Mouse (Mus musculus) forebrain, embryonic 11.5 days (tissue): ENCODE results near the gene Dcaf12. TPM values are rescaled to one million over a fixed set of nuclear protein-coding genes. Genes with fewer than 3 reads are reported as not detected.

Source experiments
- ATAC-seq: fragments of 200-750 bp; cut with Nextera tagmentation; replicated peaks from 2 replicates; pipeline ENCODE4 v1.8.0; 2017; ENCODE audit warnings: moderate TSS enrichment; ENCODE audit not compliant: low FRiP score
- DNase-seq: peaks from one replicate; pipeline ENCODE4 v3.0.0-alpha.2; 2017; ENCODE audit warnings: low spot score
- H3K27ac ChIP-seq: fragments of 300-500 bp; sonication (generic); 2 replicates; pipeline ENCODE4 v1.5.1; 2014; ENCODE audit warnings: low read depth, low read length
- H3K27me3 ChIP-seq: fragments of 300-500 bp; sonication (generic); 2 replicates; pipeline ENCODE4 v1.6.1; 2014; ENCODE audit warnings: mild to moderate bottlenecking, low read length, mixed read lengths; ENCODE audit not compliant: control insufficient read depth, insufficient read depth
- H3K36me3 ChIP-seq: fragments of 300-500 bp; sonication (generic); 2 replicates; pipeline ENCODE4 v1.6.1; 2014; ENCODE audit warnings: mild to moderate bottlenecking, low read length, moderate library complexity, mixed read lengths; ENCODE audit not compliant: control insufficient read depth, insufficient read depth
- H3K4me1 ChIP-seq: fragments of 300-500 bp; sonication (generic); replicated peaks from 2 replicates; pipeline ENCODE4 v1.6.1; 2014; ENCODE audit warnings: low read length, mixed read lengths; ENCODE audit not compliant: control insufficient read depth, insufficient read depth
- H3K4me2 ChIP-seq: fragments of 300-500 bp; sonication (generic); 2 replicates; pipeline ENCODE4 v1.6.1; 2014; ENCODE audit warnings: low read depth, mild to moderate bottlenecking, low read length, moderate library complexity, mixed read lengths; ENCODE audit not compliant: severe bottlenecking
- H3K4me3 ChIP-seq: fragments of 300-500 bp; sonication (generic); 2 replicates; pipeline ENCODE4 v1.5.1; 2014; ENCODE audit warnings: low read depth, low read length
- H3K9ac ChIP-seq: fragments of 300-500 bp; sonication (generic); 2 replicates; pipeline ENCODE4 v1.6.1; 2014; ENCODE audit warnings: low read length
- H3K9me3 ChIP-seq: fragments of 300-500 bp; sonication (generic); 2 replicates; pipeline ENCODE4 v1.6.1; 2016; ENCODE audit warnings: low read length, mixed read lengths; ENCODE audit not compliant: control insufficient read depth
- WGBS: fragments of 180-500 bp; shearing (Covaris S2); extraction: QIAGEN DNeasy Blood & Tissue Kit; methylation state at CpG from one replicate; pipeline ENCODE4 v1.1.7; 2014; 5-methylcytosine and 5-hydroxymethylcytosine counted together
- polyA plus RNA-seq: library from polyadenylated mRNA; unstranded; fragments of >200 nt; fragmentation: Nextera tagmentation; extraction: Ambion mirVana; gene quantifications from 2 replicates; pipeline ENCODE4 v1.2.1, GENCODE M21; 2014

The Dcaf12 gene
- polyA plus RNA-seq, 1 experiment from 2014 or later: 52.5 TPM

DNA sequence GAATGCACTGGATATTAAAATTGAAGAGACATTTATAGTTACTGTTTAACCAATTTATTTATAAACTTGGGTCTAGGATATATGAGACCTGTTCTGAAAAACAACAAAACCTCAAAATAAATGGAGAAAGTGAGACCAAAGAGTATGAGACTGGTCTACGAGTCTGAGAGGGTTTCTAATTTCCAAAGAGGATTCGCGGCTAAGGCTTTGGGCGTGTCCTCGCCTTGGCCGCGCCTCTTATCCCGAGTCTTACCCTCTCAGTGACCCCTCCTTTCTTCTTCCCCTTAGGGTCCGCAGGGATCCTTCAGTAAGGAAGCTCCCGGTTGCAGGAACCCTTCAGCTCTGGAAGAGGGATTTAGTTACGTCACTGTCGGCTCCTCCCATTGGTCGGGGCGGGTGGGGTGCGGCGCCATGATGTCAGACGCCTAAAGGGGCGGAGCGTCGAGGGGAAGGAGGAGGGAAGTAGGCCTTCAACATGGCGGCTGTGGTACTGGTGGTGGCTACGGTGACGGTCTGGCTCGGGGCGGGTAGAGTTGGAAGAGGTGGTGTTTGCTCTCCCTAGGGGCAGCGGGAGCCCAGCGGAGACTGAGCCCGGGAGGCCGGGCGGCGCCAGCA, 34.0 kb upstream of the Dcaf12 start, which contains the start of gene Ubap1:
Gene Ubap1, plus strand, starts transcription at position 413 of the 615 bp plus-strand sequence.
- under 1% methylated on average over 31 of the region's 31 CpGs for WGBS
- ATAC-seq: peak; percentile 98
- H3K4me1 ChIP-seq: peaks cover 6% of the 10 kb centered on the region; the same call in 1 of the 2 replicates

DNA sequence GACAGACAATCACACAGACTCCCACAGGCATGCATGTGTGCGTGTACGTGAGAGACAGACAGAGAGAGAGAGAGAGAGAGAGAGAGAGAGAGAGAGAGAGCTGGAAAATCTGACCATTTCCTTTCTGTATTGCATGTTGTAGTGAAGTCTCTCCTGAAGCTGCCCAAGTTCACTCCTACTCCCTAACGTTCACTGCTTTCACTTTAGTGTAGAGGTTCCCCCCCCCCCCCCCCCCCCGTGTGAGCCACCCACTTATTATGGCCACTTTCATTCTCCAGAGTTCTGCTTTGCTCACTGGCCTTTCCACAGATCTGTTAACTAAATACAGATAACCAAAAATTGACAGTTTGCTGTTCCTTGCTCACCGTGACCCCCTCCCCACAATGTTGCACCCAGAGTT, 33.1 kb upstream of the Dcaf12 start:
- WGBS: 52% methylated on average over 4 of the region's 5 CpGs
- Histone ChIP-seq H3K4me1 (peaks cover 6% of the 10 kb centered on the region; the same call in 1 of the 2 replicates), H3K4me3 (no peak overlapping the region), H3K9me3 (no peaks in the 10 kb centered on the region), H3K27ac (no peak overlapping the region), H3K36me3 (no peaks in the 10 kb centered on the region), H3K4me2 (0 out of 2 replicates have a peak overlapping the region, but pooled peaks have one; percentile 32), H3K27me3 (no peaks in the 10 kb centered on the region), H3K9ac (no peak overlapping the region)
- DNase-seq (no peak), ATAC-seq (no peak)

More for the DNA sequence above, 34.0 kb upstream of the Dcaf12 start, which contains the start of gene Ubap1:
- Histone ChIP-seq H3K27me3 (no peaks in the 10 kb centered on the region), H3K9me3 (no peaks in the 10 kb centered on the region), H3K4me2 (peak within 1 kb of the TSS; percentile 47), H3K36me3 (no peaks in the 10 kb centered on the region), H3K4me3 (peak within 1 kb of the TSS; percentile 81), H3K27ac (peak within 1 kb of the TSS; percentile 86), H3K9ac (peak within 1 kb of the TSS; percentile 66)
- DNase-seq: peak; percentile 98

DNA sequence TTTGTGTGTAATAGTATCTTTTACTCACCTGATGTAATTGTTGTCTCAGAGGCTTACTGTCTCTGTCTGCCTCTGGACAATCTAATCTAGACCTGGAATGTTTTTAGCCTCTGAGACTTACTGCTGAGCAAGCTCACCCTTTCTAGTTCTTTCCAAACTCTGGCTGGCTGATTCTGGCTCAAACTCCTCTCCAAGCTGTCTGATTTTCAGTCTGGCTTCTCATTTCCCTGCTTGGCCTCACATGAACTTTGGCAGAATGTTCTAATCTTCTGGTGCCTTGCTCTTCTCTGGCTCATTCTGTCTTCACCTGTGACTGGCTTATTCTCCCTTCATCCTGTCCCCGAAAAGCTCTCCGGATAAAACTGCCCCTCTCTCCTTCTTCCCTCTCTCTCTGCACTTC, 31.3 kb upstream of the Dcaf12 start:
- no peaks in the 10 kb centered on the region for H3K9me3 ChIP-seq

DNA sequence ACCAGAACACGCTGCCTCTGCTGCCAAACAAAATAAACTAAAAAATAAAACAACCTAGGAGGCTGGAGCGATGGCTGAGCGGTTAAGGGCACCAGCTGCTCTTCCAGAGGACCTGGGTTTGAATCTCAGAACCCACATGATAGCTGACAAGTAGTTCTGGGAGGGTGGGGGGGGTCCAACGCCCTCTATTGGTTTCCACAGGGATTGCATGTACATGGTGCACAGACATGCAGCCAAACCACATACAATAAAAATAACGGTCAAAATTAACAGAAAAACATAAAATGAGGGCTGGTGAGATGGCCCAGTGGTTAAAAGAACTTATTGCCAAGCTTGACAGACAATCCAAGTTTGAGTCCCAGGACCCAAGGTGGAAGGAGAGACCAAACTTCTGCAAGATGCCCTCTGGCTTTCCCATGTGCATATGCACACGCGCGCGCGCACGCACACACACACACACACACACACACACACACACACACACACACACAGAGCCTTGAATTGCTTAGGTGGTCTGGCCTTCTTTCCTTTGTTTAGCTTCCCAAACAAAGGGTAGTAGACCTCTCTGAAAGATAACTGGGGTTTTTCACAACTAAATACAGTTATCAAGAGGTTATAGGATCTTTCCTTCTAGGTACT, 26.3 kb upstream of the Dcaf12 start:
- DNase-seq: no peak
- Histone ChIP-seq H3K36me3 (no peaks in the 10 kb centered on the region), H3K27me3 (no peaks in the 10 kb centered on the region), H3K4me2 (no peak overlapping the region), H3K9me3 (no peaks in the 10 kb centered on the region), H3K9ac (no peak overlapping the region), H3K27ac (no peak overlapping the region), H3K4me3 (no peak overlapping the region), H3K4me1 (no peaks in the 10 kb centered on the region)
- no peak for ATAC-seq
- WGBS: 83% methylated on average over 11 of the region's 11 CpGs

More for the DNA sequence above, 31.3 kb upstream of the Dcaf12 start:
- Histone ChIP-seq H3K9ac (no peak overlapping the region), H3K27me3 (no peaks in the 10 kb centered on the region), H3K4me1 (peaks cover 6% of the 10 kb centered on the region; the same call in 1 of the 2 replicates), H3K4me2 (no peak overlapping the region), H3K4me3 (no peak overlapping the region), H3K36me3 (no peaks in the 10 kb centered on the region), H3K27ac (no peak overlapping the region)
- ATAC-seq: no peak
- DNase-seq: no peak
- WGBS: 76% methylated on average over 2 of the region's 2 CpGs

DNA sequence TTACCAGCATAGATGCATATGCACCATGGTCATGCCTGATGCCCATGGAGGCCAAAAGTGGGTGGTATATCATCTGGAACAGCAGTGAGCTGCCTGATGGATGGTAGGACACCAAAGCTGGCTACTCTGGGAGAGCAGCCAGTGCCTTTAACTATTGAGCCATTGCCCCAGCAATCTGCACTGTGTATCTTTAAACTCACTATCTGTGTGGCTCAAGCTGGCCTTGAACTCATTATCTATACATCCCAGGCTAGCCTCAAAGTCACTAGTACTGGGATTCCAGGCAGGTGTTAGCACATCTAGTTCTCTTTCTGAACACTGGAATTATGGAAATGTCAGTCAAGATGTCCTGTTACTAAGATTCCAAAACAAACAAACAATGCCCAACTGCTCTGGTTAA, 21.9 kb upstream of the Dcaf12 start:
- no peak for ATAC-seq
- no peaks in the 10 kb centered on the region for H3K9me3 ChIP-seq
- no peaks in the 10 kb centered on the region for H3K4me1 ChIP-seq
- DNase-seq: no peak
- no peak overlapping the region for H3K4me3 ChIP-seq
- H3K27ac ChIP-seq: no peak overlapping the region
- H3K9ac ChIP-seq: no peak overlapping the region
- no peak overlapping the region for H3K4me2 ChIP-seq
- no peaks in the 10 kb centered on the region for H3K27me3 ChIP-seq
- no peaks in the 10 kb centered on the region for H3K36me3 ChIP-seq

DNA sequence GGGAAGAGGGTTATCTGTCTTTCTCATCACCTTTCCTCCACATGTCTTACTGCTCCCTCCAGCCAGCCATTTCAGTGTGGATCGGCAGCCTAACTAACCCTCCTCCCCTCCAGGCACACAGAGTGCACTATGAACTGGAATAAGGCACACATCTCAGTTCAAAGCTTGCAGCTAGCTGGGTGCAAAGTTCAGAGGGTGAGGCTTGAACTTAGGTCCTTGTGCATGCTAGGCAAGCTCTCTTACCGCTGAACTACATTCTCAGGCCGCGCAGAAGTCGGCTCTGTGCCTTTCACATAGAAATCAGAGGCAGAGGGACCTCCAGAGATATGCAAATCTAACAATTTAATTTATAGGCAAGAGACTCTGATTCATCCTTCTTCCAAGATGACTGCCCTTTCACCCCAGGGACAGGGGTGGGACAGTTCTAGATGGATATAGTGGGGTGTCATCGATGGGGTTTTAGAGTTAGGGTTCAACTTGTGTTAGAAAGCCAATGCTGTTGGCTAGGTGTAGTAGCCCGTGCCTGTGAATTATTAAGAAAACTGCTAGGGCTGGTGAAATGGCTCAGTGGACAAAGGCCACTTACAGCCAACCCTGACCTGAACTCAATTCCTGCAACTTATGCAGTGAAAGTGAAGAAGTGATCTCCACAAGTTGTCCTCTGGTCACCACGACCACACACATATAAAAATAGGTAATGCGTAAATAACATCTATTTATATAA, 17.2 kb upstream of the Dcaf12 start:
- no peaks in the 10 kb centered on the region for H3K9me3 ChIP-seq

GRCm38 (mm10) chr4:41331085-41331484, 16.4 kb upstream of the Dcaf12 start:
- no peak overlapping the region for H3K9ac ChIP-seq
- no peak for DNase-seq
- WGBS: 88% methylated on average over 3 of the region's 3 CpGs

More for the DNA sequence above, 17.2 kb upstream of the Dcaf12 start:
- Histone ChIP-seq H3K36me3 (no peaks in the 10 kb centered on the region), H3K27me3 (no peaks in the 10 kb centered on the region), H3K9ac (no peak overlapping the region), H3K27ac (no peak overlapping the region), H3K4me3 (no peak overlapping the region), H3K4me1 (no peaks in the 10 kb centered on the region), H3K4me2 (no peak overlapping the region)
- DNase-seq (no peak), ATAC-seq (no peak)
- WGBS: 93% methylated on average over 9 of the region's 9 CpGs

GRCm38 (mm10) chr4:41329481-41329880, 14.8 kb upstream of the Dcaf12 start:
- H3K9ac ChIP-seq: no peak overlapping the region
- no peaks in the 10 kb centered on the region for H3K4me1 ChIP-seq
- H3K9me3 ChIP-seq: no peaks in the 10 kb centered on the region
- H3K27ac ChIP-seq: no peak overlapping the region
- 61% methylated on average over 4 of the region's 4 CpGs for WGBS
- no peaks in the 10 kb centered on the region for H3K27me3 ChIP-seq
- ATAC-seq (no peak), DNase-seq (no peak)
- H3K4me3 ChIP-seq: no peak overlapping the region
- H3K36me3 ChIP-seq: no peaks in the 10 kb centered on the region
- no peak overlapping the region for H3K4me2 ChIP-seq

More at GRCm38 (mm10) chr4:41331085-41331484, 16.4 kb upstream of the Dcaf12 start:
- H3K36me3 ChIP-seq: no peaks in the 10 kb centered on the region
- H3K27ac ChIP-seq: no peak overlapping the region
- H3K4me1 ChIP-seq: no peaks in the 10 kb centered on the region
- no peak overlapping the region for H3K4me3 ChIP-seq
- no peaks in the 10 kb centered on the region for H3K27me3 ChIP-seq
- no peak for ATAC-seq
- H3K9me3 ChIP-seq: no peaks in the 10 kb centered on the region
- H3K4me2 ChIP-seq: no peak overlapping the region
